Mouse (Mus musculus): ENCODE data around the gene Sbno2.

Gene Sbno2

DNA sequence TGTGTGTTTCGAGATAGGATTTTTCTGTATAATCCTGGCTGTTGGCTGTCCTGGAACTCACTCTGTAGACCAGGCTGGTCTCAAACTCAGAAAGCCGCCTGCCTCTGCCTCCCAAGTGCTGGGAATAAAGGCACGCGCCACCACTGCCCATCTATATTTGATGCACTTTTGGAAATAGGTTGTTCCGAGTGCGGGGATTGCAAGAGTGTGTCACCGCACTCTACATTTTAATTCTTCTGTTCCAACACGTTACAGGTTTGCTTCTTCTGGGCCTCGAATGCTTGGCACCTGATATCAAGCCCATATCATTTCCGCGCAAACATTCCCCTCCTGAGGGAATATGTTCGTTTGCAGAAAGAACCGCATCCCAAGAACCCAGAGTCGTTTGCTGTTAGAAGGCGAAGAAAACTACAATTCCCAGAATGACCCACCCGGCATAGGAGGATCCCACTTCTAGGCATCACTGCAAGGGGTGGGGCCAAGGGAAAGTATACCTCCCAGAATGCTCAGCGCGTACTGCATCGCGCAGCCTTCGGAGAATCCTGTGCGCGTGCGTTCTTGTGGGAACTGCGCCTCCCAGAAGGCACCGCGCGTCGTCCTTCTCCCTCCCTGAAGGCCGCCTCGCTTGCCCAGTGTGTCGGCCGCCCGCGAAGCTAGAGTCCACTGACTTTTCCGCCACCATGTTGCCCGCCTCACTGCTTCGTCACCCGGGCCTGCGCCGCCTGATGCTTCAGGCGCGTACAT lies 36.6 kb upstream of the Sbno2 start:
- peak; percentile 97 for DNase-seq (ENCODE audit: low read depth)

DNA sequence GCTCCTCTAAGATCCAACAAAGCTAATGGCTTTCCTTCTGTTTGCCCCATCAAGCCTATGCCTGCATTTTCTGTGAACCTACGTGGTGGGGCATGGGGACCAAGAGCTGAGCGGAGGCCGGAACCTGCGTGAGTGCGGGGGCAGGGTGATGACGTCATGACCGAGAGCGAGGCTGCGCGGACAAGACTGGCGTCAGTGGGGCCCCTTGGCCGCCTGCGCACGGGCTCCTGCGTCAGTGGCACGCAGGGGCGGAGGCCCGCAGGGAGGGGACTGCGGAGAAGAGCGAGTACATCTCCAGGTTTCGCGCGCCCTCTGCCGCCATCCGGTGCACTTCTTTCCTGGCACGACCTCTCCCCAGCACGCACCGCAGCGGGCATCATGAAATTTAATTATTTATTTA lies 35.9 kb upstream of the Sbno2 start:
- DNase-seq (ENCODE audit: low read depth): peak; percentile 92

DNA sequence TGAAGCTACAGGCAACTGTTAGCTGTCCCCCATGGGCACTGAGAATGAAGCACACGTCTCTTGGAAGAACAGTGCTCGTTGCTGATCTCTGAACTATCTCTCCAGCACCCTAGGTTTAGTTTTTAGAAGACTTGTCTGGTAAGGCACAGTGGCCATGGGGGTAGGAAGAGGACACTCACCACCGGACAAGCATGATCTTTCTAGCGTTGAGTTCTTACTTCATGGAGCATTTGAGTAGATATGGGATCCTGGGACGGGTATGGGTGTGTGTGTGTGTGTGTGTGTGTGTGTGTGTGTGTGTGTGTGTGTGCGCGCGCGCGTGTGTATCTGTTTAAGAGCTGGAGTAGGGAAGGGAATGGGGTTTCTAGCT lies 35.3 kb upstream of the Sbno2 start, which contains the start of gene Cbarp:
Gene Cbarp, minus strand, starts transcription at position 170 of the 370 bp plus-strand sequence.
- DNase-seq (ENCODE audit: low read depth): no peak

DNA sequence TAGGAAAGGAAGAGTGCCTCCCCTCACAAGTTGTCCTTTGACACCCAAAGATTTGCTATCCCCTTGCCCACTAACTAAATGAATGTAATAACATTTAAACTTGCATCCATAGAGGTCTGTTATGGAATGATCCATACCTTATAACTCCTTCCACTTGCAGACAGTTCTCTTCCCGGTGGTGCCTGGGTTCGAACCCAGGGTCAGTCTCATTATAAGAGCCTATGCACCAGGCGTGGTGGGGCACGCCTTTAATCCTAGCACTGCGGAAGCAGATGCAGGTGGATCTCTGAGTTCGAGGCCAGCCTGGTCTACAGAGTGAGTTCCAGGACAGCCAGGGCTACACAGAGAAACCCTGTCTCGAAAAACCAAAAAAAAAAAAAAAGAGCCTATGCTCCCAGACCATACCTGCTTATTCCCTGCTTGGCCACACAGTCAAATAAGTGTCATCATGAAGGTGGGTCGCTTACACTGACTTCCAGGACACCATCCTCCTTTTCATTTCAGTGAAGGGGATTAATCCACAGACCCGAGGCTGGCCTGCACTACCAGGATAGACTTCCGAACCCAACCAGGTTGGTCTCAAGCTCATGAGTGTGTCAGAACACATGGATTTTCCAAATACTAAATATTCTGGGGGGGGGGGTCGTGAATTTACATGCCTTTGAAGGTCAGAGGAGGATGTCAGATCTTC lies 34.7 kb upstream of the Sbno2 start:
- DNase-seq (ENCODE audit: low read depth): no peak

DNA sequence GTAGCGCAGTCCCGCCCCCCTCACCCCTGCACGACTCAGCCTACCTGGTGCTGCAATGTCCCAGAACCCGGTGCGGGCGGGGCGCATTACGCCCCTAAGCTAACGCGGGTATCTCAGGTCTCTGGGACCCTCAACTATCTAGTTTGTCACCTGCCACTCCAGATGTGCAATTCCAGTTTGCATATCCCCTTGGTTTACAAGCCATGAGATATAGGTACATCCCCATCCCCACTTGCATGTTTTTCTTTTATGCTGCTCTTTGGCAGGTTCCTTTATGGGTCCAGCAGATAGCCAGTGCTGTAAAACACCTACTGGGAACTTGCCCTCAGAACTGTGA lies 34.0 kb upstream of the Sbno2 start:
- DNase-seq (ENCODE audit: low read depth): no peak

DNA sequence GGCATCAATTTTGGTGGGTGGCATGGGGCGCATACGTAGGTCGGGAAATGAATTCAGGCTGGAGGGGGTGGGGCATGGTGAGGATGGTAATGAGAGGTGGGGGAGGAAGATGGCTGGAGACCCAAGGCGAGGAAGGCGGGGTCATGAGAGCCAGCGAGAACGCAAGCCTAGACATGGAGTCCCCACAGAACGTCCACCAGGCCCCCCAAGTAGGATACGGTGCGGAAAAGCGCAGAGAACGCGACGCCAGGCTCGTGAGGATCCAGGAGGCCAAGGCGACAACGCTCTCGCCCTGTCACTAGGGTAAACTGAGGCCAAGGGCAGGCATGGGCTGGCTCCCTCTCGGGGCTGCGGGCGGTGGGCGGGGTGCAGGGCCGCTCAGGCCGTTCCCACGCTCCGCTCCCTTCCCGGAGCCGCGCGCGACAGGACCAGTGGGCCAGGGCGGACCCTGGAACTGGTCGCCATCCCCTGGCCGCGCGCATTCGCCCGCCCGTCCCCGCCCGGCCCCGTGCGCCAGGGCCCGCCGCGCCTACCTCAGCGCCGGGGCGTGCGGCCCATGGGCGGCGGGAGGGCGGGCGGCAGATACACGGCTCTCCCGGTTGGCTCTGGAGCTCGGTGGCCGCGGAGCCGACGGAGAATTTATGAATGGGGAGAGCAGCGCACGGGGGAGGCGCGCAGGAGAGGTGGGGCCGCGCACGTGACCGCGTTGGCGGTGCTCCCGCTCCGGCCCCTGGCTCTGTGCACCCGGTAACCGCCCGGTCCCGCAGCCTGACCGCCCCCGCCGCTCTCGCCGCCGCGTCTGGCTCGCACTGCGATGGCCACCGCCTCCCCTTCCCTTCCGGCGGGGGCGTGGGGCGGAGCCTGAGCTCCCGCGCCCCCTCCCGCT lies 33.4 kb upstream of the Sbno2 start, which contains the start of gene Atp5d:
Gene Atp5d, plus strand, starts transcription at position 80 of the 886 bp plus-strand sequence.
- DNase-seq (ENCODE audit: low read depth): no peak

DNA sequence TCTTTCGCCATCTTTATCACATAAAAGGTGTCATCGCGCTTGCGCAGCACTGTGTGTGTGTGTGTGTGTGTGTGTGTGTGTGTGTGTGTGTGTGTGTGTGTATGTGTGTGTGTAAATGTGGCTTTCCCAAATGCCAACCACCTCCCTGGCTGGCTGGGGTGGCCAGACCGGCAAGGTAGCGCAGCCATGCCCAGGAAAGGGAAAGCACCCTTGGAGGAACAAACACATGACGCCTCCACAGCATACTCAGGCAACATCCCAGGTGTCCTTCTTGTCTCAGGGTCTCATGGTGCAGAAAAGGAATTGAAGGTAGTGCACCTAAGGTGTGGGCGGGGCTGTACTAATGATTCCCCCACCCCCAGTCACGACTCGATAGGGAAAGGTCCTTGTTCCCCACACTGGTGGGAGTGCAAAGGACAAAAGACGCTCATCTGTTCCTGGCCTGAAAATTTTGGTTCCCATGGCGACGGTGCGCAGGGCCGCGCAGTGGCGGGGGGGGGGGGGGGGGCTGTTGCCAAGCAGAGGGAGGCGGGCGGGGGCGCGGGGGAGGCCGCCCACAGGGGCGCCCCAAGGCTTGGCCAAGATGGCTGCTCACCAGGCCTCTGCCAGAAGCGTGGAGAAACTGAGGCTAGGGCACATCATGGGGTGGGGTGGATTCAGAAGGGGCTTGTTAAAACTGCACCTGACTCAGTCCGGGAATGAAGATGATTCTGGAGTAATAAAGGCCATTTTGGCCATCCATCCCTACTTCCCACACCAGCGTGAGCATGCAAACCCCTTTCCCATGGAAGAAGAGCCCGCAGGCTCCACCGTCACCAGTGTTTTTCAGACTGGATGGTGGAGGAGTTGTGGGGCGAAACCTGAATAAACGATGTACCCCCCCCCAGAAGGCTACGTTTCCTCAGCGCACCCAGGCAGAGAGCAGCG lies 32.5 kb upstream of the Sbno2 start:
- DNase-seq (ENCODE audit: low read depth): no peak

DNA sequence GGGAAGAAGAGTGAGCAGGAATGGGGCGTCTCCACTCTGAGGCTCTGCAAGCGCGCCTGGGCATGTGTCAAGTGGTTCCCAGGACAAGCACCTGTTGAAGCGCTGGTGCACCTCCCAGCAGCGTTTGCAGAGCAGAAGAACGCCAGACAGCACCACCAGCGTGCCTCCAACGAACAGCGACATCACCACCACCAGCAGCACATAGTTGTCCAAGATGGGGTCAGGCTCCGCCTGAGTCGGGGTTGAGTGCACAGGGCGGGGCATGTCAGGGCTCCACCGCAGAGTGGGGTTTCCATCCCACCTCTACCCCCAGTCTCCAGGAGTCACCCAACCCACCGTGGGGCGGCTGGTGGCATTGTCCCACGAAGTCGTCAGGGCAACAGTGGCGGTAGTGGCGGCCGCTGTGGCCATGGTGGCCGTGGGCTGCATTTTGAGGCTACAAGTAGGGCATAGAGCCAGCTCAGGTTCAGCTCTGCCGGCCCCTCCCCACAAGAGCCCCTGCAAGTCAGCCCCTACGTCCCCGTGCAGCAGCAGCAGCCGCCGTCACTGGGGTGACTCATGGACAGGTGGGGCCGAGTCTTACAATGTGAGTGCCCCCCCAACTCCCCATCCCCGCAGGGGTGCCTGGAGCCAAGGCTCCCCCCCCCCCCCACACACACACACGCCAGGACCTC lies 31.7 kb upstream of the Sbno2 start:
- DNase-seq (ENCODE audit: low read depth): no peak

DNA sequence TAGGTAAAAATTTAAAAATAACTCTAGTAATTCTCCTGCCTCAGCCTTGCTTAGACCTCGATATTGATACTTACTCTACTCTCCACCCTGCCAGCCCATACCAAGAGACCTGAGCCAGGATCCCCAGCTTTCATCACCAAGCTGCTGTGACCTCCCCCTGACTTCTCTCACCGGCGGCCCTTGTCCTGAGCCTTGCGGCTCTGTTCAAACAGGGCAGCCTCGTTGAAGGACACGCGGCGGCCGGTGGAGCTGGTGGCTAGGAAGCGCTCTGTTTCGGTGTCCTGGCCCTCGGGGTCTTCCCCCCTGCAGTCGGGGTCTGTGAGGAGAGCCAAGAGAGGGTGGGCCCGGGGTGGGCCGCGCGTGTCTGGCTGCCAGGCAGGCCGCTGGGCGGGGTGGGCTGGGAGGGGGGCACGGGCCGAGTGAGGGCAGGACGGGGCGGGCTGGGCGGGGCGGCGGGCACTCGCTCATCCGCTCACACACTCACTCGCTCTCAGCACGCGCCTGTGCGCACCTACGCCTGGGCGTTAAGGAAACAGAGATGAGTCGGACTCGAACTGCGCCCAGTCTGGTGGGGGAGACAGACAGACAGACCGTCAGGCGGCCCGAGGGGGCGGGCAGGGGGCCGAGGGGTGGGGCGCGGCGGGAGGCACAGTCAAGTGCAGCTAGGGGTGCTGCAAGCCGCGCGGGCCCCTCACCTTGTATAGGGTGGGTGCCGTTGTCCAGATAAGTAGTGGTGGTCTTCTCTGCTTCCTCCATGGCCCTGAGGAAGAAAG lies 31.0 kb upstream of the Sbno2 start:
- no peak for DNase-seq (ENCODE audit: low read depth)

DNA sequence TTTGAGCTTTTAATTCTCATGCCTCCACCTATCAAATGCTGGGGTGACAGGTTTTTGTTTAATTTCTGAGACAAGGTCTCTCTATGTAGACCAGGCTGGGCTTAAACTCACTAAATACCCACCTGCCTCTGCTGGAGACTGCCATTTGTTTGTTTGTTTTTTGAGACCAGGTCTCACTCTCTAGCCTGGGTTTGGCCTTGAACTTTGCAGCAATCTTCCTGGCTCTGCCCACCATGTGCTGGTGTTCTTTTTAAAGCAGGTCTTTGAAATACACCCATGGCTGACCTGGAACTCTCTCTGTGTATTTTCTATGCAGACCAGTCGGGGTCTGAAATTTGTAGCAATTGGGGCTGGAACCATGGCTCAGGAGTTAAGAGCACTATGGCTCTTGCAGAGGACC lies 30.3 kb upstream of the Sbno2 start:
- no peak for DNase-seq (ENCODE audit: low read depth)

DNA sequence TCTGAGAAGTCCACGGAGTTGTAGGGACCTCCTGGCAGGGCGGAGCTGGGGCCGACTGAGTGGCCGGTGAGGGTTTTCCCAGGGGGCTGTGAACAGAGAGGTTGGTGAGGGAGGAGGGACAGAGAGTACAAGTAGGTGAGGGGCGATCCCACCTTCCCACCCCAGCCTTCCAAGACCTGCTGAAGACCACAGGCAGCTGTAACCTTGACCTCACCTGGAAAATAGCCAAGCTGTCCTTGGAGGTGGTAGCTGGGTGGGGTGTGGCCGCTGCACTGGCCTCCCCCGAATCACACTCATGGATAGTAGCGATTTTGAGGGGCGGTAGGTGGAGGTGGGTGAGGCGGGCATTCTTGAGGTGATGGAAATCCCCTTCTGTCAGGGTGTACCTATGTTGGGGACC lies 29.8 kb upstream of the Sbno2 start:
- no peak for DNase-seq (ENCODE audit: low read depth)

DNA sequence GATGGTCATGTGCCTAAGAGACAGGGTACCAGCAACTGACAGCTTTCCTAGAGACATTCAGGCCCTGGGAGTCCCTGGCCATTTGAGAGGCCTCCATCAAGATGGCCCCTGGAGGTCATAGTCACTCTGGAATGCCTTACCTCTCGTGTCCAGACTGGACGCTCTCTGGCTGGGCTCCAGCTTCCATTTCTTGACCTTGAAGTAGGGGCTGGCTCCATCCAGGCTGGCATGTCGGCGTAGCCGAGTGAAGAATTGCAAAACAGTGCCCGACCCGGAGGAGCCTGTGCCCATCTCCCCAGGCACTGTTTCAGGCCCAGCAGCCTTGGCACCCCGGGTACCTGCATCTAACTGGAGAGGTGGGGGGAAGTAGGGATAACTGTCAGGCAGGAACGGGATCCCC lies 29.1 kb upstream of the Sbno2 start:
- DNase-seq (ENCODE audit: low read depth): no peak

DNA sequence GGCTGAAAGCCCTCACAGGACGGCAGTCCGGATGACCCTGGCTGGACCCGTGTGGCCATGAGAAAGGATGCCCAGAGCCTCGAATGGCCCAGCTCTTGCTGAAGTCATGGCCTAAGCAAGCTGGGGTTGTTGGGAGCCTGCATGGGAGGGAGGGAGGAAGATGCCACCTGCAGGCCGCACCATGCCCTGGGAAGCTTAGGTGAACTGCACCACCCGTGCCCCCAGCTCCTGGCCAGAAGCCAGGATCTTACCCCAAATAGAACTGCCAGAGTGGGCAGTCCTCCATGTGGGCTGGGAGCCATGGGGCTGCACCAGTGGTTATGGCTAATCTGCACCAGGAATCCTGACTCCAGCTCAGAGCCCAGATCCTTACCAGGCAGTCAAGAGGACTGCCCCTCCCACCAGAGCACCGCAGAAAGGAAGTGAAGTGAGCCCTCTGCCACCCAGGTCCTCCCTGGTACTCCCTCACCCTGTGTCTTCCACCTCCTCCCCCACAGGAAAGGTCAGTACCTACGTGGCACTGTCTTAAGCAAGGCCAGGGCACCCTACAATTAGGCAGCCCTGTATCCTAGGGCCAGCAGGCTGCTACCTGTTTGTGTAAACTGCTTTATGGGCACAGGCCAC lies 28.0 kb upstream of the Sbno2 start:
- no peak for DNase-seq (ENCODE audit: low read depth)

DNA sequence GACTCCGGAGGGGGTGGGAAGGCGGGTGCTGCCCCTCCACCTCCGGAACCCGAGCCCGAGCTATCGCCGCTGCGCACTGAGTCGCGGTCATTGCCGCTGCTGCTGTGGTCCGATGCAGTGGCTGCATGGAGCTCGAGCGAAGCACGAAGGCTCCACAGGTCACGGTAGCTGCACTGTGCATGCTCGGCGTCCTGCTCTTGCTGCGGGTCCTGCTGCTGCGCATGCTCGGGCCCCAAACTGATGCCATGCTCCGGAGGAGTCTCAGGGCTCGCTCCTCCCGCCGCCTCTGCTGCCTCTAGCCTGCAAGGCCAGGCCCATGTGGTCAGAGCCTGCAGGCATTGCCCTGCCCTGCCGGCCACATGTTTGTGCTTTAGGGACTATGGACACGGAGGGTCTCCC lies 26.6 kb upstream of the Sbno2 start:
- DNase-seq (ENCODE audit: low read depth): no peak

DNA sequence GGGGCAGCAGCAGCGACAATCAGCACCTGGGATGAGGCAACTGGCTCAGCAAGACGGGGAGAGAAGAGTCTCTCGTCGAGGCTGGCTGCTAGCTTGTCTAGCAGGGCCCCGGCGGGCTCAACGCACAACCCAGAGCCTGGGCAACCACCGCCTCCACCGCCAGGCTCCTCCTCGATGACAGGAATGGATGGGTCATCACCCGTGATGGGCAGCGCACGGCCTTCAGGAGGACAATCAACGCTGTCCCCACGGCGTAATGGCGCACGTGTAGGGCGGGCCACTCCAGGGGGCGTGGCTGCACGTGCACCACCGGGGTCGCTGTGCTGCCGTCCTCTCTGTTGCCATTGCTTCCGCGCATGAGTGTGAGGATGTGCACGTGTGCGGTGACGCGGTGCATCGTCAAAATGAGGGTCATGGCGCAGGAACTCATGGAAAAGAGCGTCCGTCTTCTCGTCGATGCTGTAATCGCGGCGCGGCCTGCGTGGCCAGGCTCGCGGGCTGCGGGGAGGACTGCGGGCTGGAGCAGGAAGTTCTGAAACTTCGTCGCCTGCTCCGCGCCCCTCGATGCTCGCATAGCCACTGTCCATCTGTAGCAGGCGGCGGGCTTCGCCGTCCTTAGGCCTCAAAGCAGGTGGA lies 26.1 kb upstream of the Sbno2 start:
- no peak for DNase-seq (ENCODE audit: low read depth)

DNA sequence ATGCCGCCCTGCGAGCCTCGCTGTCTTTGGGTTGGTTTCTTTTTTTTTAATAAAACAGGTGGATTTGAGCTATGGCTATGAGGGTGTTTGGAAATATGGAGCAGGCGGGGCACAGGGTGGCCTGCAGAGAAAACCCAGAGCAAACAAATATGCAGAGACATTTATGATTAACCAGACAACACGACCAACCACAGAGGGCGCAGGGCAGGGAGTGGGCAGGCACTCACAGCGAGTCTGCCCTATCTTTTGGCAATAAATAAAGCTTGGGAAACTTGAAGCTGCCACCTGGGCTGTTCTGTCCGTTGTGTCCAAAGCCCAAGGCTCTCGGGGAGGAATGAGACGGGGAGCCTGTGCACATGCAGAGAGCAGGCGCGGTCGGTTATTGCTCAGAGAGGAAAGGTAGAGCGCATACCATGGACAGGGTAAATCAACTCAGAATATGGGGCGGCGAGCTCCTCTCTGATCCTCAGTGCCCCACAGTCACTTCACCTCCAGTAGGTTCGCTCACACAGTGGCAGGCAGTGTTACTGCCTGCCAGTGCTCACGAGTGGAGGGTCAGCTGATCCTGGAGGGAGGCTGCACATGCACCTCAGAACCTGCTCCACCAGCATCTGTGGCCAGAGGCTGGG lies 25.1 kb upstream of the Sbno2 start:
- DNase-seq (ENCODE audit: low read depth): no peak

DNA sequence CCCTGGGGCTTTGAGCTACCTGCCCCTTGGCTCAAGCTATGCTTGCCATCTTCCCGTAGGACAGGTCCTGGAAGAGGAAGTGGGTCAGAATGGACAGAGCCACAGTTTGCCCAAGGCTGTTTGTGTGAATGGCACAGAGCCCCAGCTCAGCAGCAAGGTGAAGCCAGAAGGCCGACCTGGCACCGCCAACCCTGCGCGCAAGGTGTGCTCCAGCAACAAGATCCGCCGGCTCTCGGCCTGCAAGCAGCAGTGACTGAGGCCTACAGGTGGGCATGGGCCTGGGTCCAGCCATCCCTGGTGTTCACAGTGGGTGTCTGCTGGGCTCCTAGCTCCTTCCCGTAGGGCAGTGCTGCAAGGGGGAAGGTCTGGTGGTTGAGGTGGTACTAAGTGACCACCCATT lies 24.5 kb upstream of the Sbno2 start:
- no peak for DNase-seq (ENCODE audit: low read depth)

DNA sequence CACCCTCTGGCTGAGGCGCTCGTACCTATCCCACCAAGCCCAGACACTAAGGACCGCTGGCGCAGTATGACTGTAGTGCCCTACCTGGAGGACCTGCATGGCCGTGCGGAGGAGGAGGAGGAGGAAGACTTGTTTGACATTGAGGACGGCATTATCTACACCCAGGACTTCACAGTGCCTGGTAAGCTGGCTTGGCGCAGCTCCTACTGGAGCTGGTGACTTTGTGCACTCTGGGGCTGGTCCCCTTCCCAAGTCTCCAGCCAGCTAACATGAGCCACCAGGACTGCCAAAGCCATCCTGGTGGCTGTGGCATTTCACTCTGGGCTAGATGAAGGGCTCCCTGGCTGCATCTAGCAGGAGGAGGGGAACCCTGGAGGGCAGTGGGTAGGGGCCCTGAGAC lies 22.5 kb upstream of the Sbno2 start:
- no peak for DNase-seq (ENCODE audit: low read depth)

Data from c-Kit-positive CD71-negative TER-119-negative erythroid progenitor cells, embryonic 14.5 days (primary cell).